Mouse (Mus musculus): ENCODE data around the gene Sgf29. TPM values are rescaled to one million over a fixed set of nuclear protein-coding genes. Genes with fewer than 3 reads are reported as not detected.
"Not testable (repeated sequence)": the region's sequence is repeated elsewhere in the genome, so short reads cannot be mapped to it uniquely, and the experiment has no call there.

The Sgf29 gene
- polyA plus RNA-seq, 1 experiment, result 45.5 TPM

DNA sequence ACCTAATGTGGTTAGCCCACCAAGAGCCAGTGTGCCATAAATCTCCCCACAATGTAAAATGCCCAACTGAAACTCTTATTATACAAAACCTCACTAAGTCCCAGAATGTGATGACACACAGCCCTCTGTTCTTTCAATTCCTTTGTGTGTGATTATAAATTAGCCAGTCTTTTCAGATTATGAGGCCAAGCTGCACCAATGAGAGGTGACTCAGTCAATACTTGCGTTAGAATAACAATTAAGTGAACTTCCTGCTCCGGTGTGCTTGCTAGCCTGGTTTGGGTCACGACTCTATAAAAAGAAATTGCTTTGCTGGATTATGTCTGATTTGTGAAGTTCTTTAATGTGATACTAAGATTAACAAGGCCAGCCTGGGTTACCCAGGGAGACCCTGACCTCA, 19.2 kb upstream of the Sgf29 start:
- no peak for DNase-seq
- Histone ChIP-seq H3K4me1 (ENCODE audit: control insufficient read depth, insufficient read depth, low read length) (peaks cover 4% of the 10 kb centered on the region; the same call in 1 of the 2 replicates), H3K27ac (ENCODE audit: insufficient read depth, low read length) (no peak overlapping the region), H3K27me3 (ENCODE audit: control insufficient read depth, insufficient read depth, low read length) (no peaks in the 10 kb centered on the region), H3K4me3 (replicated peaks; ENCODE audit: insufficient read depth, low read depth, low read length) (no peak overlapping the region)
- WGBS, result 57% methylated on average over 3 of the region's 3 CpGs
- TF ChIP-seq POLR2A (IDR thresholded peaks at IDR 0.05; ENCODE audit: borderline replicate concordance, insufficient read depth, low read length), result no peak
- TF ChIP-seq CTCF (IDR thresholded peaks at IDR 0.05; ENCODE audit: borderline replicate concordance, insufficient read depth, low read depth, low read length), result no peak

DNA sequence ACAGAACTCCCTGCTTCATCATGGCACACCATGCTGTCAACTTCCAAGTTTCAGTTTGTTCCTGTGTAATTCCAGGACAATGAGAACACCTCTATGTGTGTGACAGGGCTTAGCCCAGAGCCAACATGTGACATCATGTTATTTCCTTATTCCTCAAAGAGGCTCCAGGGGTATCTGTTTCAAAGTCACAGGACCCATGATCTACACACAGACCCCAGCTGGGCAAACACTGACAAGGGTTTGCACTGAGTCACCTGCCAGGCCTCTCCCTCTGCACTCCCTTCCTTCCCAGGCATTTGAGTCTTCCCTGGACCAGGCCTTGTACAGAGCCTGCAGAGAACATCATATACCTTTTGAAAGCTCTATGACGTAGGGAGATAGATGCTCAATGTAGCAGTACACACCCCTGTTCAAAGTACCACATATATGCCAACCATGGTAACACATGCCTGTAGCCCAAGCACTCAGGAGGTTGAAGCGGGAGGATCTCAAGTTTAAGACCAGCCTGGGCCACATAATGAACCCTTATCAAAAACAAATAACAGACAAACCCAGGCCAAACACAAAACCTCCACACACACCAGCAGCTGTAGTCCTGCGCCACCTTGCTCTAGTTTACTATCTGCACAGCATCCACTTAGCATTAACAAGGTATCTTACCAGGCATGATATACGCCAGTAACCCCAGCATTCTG, 18.1 kb upstream of the Sgf29 start, which contains the start of gene Nupr1:
Gene Nupr1 (minus strand): TSS at position 38 of the 695 bp plus-strand sequence.
- Histone ChIP-seq H3K27ac (ENCODE audit: insufficient read depth, low read length) (no peak within 1 kb of the TSS), H3K4me1 (ENCODE audit: control insufficient read depth, insufficient read depth, low read length) (no peaks in the 10 kb centered on the region), H3K4me3 (replicated peaks; ENCODE audit: insufficient read depth, low read depth, low read length) (no peak within 1 kb of the TSS), H3K27me3 (ENCODE audit: control insufficient read depth, insufficient read depth, low read length) (no peaks in the 10 kb centered on the region)
- TF ChIP-seq CTCF (IDR thresholded peaks at IDR 0.05; ENCODE audit: borderline replicate concordance, insufficient read depth, low read depth, low read length) (no peak), POLR2A (IDR thresholded peaks at IDR 0.05; ENCODE audit: borderline replicate concordance, insufficient read depth, low read length) (no peak)
- DNase-seq, result no peak
- 91% methylated on average over 4 of the region's 4 CpGs for WGBS

DNA sequence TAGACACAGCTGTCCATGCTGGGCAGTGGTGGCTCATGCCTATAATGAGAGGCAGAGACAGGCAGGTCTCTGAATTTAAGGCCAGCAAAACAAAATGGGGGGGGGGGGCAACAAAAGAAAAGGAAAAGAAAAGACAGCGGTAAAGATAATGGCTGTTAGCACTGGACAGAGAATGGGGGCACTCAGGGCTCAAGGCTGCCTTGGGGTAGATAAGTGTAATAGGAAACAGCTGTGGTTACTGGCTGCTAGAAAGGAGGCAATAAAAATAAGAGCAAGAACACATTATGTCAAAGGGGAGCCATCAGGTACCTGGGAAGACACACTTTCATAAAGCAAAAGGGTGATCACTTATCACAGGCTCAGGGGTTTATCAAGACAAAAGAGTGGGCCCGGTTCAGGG, 16.6 kb upstream of the Sgf29 start:
- no peak for TF ChIP-seq POLR2A (IDR thresholded peaks at IDR 0.05; ENCODE audit: borderline replicate concordance, insufficient read depth, low read length)
- TF ChIP-seq CTCF (IDR thresholded peaks at IDR 0.05; ENCODE audit: borderline replicate concordance, insufficient read depth, low read depth, low read length), result no peak
- Histone ChIP-seq H3K27me3 (ENCODE audit: control insufficient read depth, insufficient read depth, low read length) (no peaks in the 10 kb centered on the region), H3K4me1 (ENCODE audit: control insufficient read depth, insufficient read depth, low read length) (no peaks in the 10 kb centered on the region), H3K27ac (ENCODE audit: insufficient read depth, low read length) (no peak overlapping the region), H3K4me3 (replicated peaks; ENCODE audit: insufficient read depth, low read depth, low read length) (no peak overlapping the region)
- no peak for DNase-seq
- WGBS, result 88% methylated on average over 2 of the region's 2 CpGs

DNA sequence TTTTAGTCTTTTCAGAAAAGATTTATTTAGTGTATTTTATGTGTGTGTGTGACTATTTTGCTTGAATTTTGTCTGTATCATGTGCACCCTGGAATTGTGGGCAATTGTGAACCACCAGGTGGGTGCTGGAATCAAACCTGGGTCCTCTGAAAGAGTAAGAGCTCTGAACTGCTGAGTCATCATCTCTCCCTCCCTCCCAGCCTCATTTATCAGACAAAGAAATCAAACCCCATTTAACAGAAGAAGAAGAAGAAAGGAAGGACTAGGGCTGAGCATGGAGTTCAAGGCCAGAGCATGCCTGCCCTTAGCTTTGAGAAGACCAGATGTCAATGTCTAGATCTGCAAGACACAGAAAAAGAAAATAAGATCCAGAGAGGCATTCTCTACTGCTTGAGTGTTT, 13.7 kb upstream of the Sgf29 start:
- H3K4me3 ChIP-seq (replicated peaks; ENCODE audit: insufficient read depth, low read depth, low read length), result no peak overlapping the region
- H3K27ac ChIP-seq (ENCODE audit: insufficient read depth, low read length), result no peak overlapping the region
- TF ChIP-seq CTCF (IDR thresholded peaks at IDR 0.05; ENCODE audit: borderline replicate concordance, insufficient read depth, low read depth, low read length) (no peak), POLR2A (IDR thresholded peaks at IDR 0.05; ENCODE audit: borderline replicate concordance, insufficient read depth, low read length) (no peak)
- no peak for DNase-seq
- H3K4me1 ChIP-seq (ENCODE audit: control insufficient read depth, insufficient read depth, low read length), result no peaks in the 10 kb centered on the region
- H3K27me3 ChIP-seq (ENCODE audit: control insufficient read depth, insufficient read depth, low read length), result no peaks in the 10 kb centered on the region

DNA sequence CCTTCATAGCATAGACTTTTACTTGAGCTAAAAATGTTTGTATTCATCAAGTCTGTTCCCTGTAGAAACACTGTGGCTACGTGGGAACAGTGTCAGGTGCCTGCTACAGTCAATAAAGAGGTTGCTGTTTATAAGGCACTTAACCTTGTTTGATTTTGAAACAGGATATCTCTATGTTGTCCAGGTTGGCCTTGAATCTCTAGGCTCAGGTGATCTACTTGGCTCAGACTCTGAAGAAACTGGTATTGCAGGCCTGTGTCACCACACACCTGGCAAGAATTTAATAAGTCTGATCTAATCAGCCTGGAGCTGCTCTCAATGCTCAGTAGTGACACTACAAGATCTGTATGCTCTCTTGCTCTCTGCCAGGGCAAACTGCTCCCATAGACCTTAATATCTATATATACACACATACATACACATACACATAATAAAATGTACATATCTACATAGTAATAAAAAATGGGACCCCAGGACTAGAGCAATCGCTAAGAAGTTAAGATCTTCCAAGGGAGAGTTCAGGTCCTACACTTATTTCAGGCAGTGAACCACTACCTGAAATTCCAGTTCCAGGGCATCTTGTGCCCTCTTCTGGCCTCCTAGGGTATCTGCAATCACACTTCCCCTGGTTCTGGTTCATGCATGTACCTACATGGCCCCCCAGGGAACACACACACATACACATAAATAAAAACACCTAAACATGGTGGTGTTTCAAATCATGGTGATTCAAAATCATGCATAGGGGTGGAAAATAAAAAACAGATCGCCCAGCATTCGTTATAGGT, 12.2 kb upstream of the Sgf29 start:
- peak in 1 of 2 experiments; percentile 12 for DNase-seq
- H3K27ac ChIP-seq (ENCODE audit: insufficient read depth, low read length), result no peak overlapping the region
- H3K4me1 ChIP-seq (ENCODE audit: control insufficient read depth, insufficient read depth, low read length), result no peaks in the 10 kb centered on the region
- H3K27me3 ChIP-seq (ENCODE audit: control insufficient read depth, insufficient read depth, low read length), result no peaks in the 10 kb centered on the region
- H3K4me3 ChIP-seq (replicated peaks; ENCODE audit: insufficient read depth, low read depth, low read length), result no peak overlapping the region
- peak; percentile 61; the same call in 1 of the 2 replicates for TF ChIP-seq CTCF (IDR thresholded peaks at IDR 0.05; ENCODE audit: borderline replicate concordance, insufficient read depth, low read depth, low read length)
- no peak for TF ChIP-seq POLR2A (IDR thresholded peaks at IDR 0.05; ENCODE audit: borderline replicate concordance, insufficient read depth, low read length)
- WGBS, result 26% methylated on average over 4 of the region's 4 CpGs

DNA sequence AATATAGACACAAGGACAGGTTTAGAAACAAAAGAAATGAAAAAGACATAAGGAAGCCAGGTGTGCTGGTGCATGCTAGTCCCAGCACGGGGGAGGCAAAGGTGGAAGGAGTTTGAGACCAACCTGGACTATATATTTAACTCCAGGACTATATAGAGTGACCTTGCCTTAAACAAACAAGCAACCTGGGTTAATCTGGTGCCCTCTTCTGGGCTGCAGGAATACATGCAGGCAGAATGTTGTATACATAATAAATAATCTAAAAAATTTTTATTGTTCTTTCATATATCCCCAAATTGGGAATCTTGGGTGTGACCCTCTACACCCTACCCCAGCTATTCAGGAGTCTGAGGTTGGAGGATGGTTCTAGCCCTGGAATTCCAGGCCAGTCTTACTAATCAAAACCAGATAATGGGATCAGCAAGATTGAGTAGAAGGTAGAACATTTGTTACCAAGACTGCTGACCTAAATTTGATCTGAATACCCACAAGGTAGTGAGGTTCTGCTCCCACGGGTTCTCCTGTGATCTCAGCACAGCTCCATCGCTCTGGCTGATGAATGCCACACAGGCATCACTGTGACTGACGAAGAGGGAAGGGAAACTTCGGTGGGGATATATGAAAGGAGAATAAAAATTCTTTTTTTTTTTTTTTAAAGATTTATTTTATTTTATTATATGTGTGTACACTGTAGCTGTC, 6.4 kb upstream of the Sgf29 start:
- no peaks in the 10 kb centered on the region for H3K4me1 ChIP-seq (ENCODE audit: control insufficient read depth, insufficient read depth, low read length)

DNA sequence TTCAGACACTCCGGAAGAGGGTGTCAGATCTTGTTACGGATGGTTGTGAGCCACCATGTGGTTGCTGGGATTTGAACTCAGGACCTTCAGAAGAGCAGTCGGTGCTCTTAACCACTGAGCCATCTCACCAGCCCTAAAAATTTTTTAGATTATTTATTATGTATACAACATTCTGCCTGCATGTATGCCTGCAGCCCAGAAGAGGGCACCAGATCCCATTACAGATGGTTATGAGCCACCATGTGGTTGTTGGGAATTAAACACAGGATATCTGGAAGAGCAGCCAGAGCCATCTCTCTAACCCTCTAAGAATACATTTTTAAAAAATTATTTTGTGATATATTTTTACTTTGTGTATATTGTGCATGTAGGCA, 5.9 kb upstream of the Sgf29 start:
- H3K27me3 ChIP-seq (ENCODE audit: control insufficient read depth, insufficient read depth, low read length); H3K4me1 ChIP-seq (ENCODE audit: control insufficient read depth, insufficient read depth, low read length); H3K4me3 ChIP-seq (replicated peaks; ENCODE audit: insufficient read depth, low read depth, low read length); H3K27ac ChIP-seq (ENCODE audit: insufficient read depth, low read length): not testable (repeated sequence)
- peak; percentile 46; the same call in 1 of the 2 replicates for TF ChIP-seq CTCF (IDR thresholded peaks at IDR 0.05; ENCODE audit: borderline replicate concordance, insufficient read depth, low read depth, low read length)
- peak; percentile 40 to 53 for DNase-seq
- WGBS, result 9% methylated on average over 3 of the region's 3 CpGs

More for the DNA sequence above, 6.4 kb upstream of the Sgf29 start:
- 55% methylated on average over 5 of the region's 5 CpGs for WGBS
- H3K27me3 ChIP-seq (ENCODE audit: control insufficient read depth, insufficient read depth, low read length), result no peaks in the 10 kb centered on the region
- no peak overlapping the region for H3K27ac ChIP-seq (ENCODE audit: insufficient read depth, low read length)
- no peak for DNase-seq
- H3K4me3 ChIP-seq (replicated peaks; ENCODE audit: insufficient read depth, low read depth, low read length), result no peak overlapping the region
- TF ChIP-seq POLR2A (IDR thresholded peaks at IDR 0.05; ENCODE audit: borderline replicate concordance, insufficient read depth, low read length), result no peak
- TF ChIP-seq CTCF (IDR thresholded peaks at IDR 0.05; ENCODE audit: borderline replicate concordance, insufficient read depth, low read depth, low read length), result no peak
